Comparison of ENCODE assay signal across 22 mouse cellular contexts in genomic region chr1:185430488-185430887, GRCm38 (mm10). TPM values are rescaled to one million over a fixed set of nuclear protein-coding genes. Genes with fewer than 3 reads are reported as not detected.
DNase-seq lines count a peak whose midpoint lies in the region; ATAC-seq and TF ChIP-seq lines count a peak whose summit lies in the region.
"Had no signal": no experiment of that assay in that cellular context is flagged by ENCODE, and none has a peak within 500 bp of the region (broad histone marks: within the 10 kb centered on the region; RNA-seq: fewer than 3 reads in every experiment).

No protein-coding gene starts in this region.

- no peaks in the 10 kb centered on the region for H3K79me2 ChIP-seq in MEL (ENCODE audit: control insufficient read depth, insufficient read depth, low read length, poor library complexity)

- DNase-seq in forebrain, embryonic 10.5 days (ENCODE audit: extremely low spot score, low spot score), result no peak
- DNase-seq in hindbrain, postnatal 0 days (ENCODE audit: low spot score), result peak; percentile 26
- no peak for DNase-seq in hindbrain, embryonic 10.5 days (ENCODE audit: low spot score)
- DNase-seq in MEL (ENCODE audit: low read depth, low spot score), result no peak
- peak; percentile 27 for DNase-seq in forebrain, postnatal 0 days
- no peak for DNase-seq in yolk sac, embryonic 10.5 days (ENCODE audit: low spot score)
- DNase-seq in lung, postnatal 0 days (ENCODE audit: low spot score), result no peak
- DNase-seq: adrenal gland, postnatal 10 days; B cell, adult 2 months; cerebellum, adult 18-20 months; cerebellum, adult 9-11 months; cerebellum, postnatal 36 days; gastrocnemius, postnatal 14 days; heart, postnatal 36 days had no signal

- no peak; a peak in 1 of 4 replicates for TF ChIP-seq POLR2A in MEL (IDR thresholded peaks at IDR 0.05; ENCODE audit: control insufficient read depth in 1 of 2, insufficient read depth in 1 of 2, low read depth in 1 of 2, low read length in 2 of 2, poor library complexity in 1 of 2)

- no peak for TF ChIP-seq RAD21 in MEL (IDR thresholded peaks at IDR 0.05; ENCODE audit: low read depth, low read length)

- H3K36me3 ChIP-seq in forebrain, embryonic 13.5 days (ENCODE audit: poor library complexity, severe bottlenecking), result peaks cover 48% of the 10 kb centered on the region
- peaks cover 49% of the 10 kb centered on the region for H3K36me3 ChIP-seq in forebrain, embryonic 10.5 days (replicated peaks)
- peaks cover 12% of the 10 kb centered on the region for H3K36me3 ChIP-seq in hindbrain, postnatal 0 days (ENCODE audit: insufficient read depth, low read length)
- peaks cover 51% of the 10 kb centered on the region for H3K36me3 ChIP-seq in hindbrain, embryonic 10.5 days
- H3K36me3 ChIP-seq in MEL (ENCODE audit: control insufficient read depth in 1 of 2, insufficient read depth in 2 of 2, low read length in 2 of 2), result peaks cover 10 to 17% of the 10 kb centered on the region in 2 experiments
- H3K36me3 ChIP-seq in forebrain, postnatal 0 days (ENCODE audit: insufficient read depth), result peaks cover 16% of the 10 kb centered on the region
- peaks cover 16% of the 10 kb centered on the region; the same call in 1 of the 2 replicates for H3K36me3 ChIP-seq in lung, postnatal 0 days (ENCODE audit: insufficient read depth, low read length)

- H3K4me1 ChIP-seq in forebrain, embryonic 13.5 days, result no peaks in the 10 kb centered on the region
- H3K4me1 ChIP-seq in forebrain, embryonic 10.5 days, result no peaks in the 10 kb centered on the region
- H3K4me1 ChIP-seq in hindbrain, postnatal 0 days (ENCODE audit: insufficient read depth, low read length), result no peaks in the 10 kb centered on the region
- no peaks in the 10 kb centered on the region for H3K4me1 ChIP-seq in hindbrain, embryonic 10.5 days (replicated peaks)
- H3K4me1 ChIP-seq in MEL (ENCODE audit: control insufficient read depth in 1 of 2, insufficient read depth in 2 of 2, low read length in 2 of 2), result peaks cover 4% of the 10 kb centered on the region in 2 experiments; a peak in 2 of 4 replicates
- H3K4me1 ChIP-seq in forebrain, postnatal 0 days (ENCODE audit: insufficient read depth), result no peaks in the 10 kb centered on the region
- H3K4me1 ChIP-seq in lung, postnatal 0 days (ENCODE audit: insufficient read depth, low read depth, low read length), result no peaks in the 10 kb centered on the region
- H3K4me1 ChIP-seq: embryonic facial prominence, embryonic 13.5 days; heart, embryonic 12.5 days; hindbrain, embryonic 13.5 days had no signal

- WGBS in forebrain, embryonic 13.5 days, result 69% methylated on average over 5 of the region's 5 CpGs
- 94% methylated on average over 5 of the region's 5 CpGs for WGBS in forebrain, embryonic 10.5 days
- WGBS in hindbrain, postnatal 0 days, result 67% methylated on average over 5 of the region's 5 CpGs
- WGBS in hindbrain, embryonic 10.5 days, result 91% methylated on average over 5 of the region's 5 CpGs
- 65% methylated on average over 5 of the region's 5 CpGs for WGBS in forebrain, postnatal 0 days
- 92% methylated on average over 5 of the region's 5 CpGs for WGBS in lung, postnatal 0 days

- H3K4me3 ChIP-seq in forebrain, embryonic 13.5 days, result no peak overlapping the region
- H3K4me3 ChIP-seq in forebrain, embryonic 10.5 days, result no peak overlapping the region
- H3K4me3 ChIP-seq in hindbrain, postnatal 0 days (ENCODE audit: low read length), result no peak overlapping the region
- no peak overlapping the region for H3K4me3 ChIP-seq in hindbrain, embryonic 10.5 days
- no peak overlapping the region for H3K4me3 ChIP-seq in MEL (ENCODE audit: control insufficient read depth in 1 of 2, insufficient read depth in 1 of 2, low read depth in 2 of 2, low read length in 2 of 2)
- H3K4me3 ChIP-seq in forebrain, postnatal 0 days (ENCODE audit: low read depth, low read length), result no peak overlapping the region
- H3K4me3 ChIP-seq in lung, postnatal 0 days (ENCODE audit: low read depth, low read length), result no peak overlapping the region
- H3K4me3 ChIP-seq: embryonic facial prominence, embryonic 13.5 days; heart, embryonic 12.5 days; hindbrain, embryonic 13.5 days had no signal

- H3K9ac ChIP-seq in forebrain, embryonic 13.5 days, result no peak overlapping the region
- H3K9ac ChIP-seq in hindbrain, postnatal 0 days (replicated peaks; ENCODE audit: low read length), result no peak overlapping the region
- H3K9ac ChIP-seq in MEL (ENCODE audit: control insufficient read depth, low read depth, low read length, poor library complexity, severe bottlenecking), result no peak overlapping the region
- no peak overlapping the region for H3K9ac ChIP-seq in forebrain, postnatal 0 days
- H3K9ac ChIP-seq in lung, postnatal 0 days (replicated peaks; ENCODE audit: low read depth), result no peak overlapping the region
- H3K9ac ChIP-seq: embryonic facial prominence, embryonic 13.5 days; heart, embryonic 12.5 days; hindbrain, embryonic 13.5 days had no signal

- H3K9me3 ChIP-seq in forebrain, embryonic 13.5 days (replicated peaks), result no peaks in the 10 kb centered on the region
- H3K9me3 ChIP-seq in forebrain, embryonic 10.5 days, result no peaks in the 10 kb centered on the region
- H3K9me3 ChIP-seq in hindbrain, postnatal 0 days (ENCODE audit: low read length), result no peaks in the 10 kb centered on the region
- no peaks in the 10 kb centered on the region for H3K9me3 ChIP-seq in hindbrain, embryonic 10.5 days
- no peaks in the 10 kb centered on the region for H3K9me3 ChIP-seq in MEL (replicated peaks; ENCODE audit: insufficient read depth, low read length)
- no peaks in the 10 kb centered on the region for H3K9me3 ChIP-seq in forebrain, postnatal 0 days (ENCODE audit: low read length)
- no peaks in the 10 kb centered on the region for H3K9me3 ChIP-seq in lung, postnatal 0 days (ENCODE audit: low read length)
- H3K9me3 ChIP-seq: embryonic facial prominence, embryonic 13.5 days; G1E; heart, embryonic 12.5 days; hindbrain, embryonic 13.5 days had no signal

- no peak for TF ChIP-seq CTCF in hindbrain, postnatal 0 days (IDR thresholded peaks at IDR 0.05; ENCODE audit: low read depth)
- no peak for TF ChIP-seq CTCF in MEL (IDR thresholded peaks at IDR 0.05 in 2 of 3, conservative IDR thresholded peaks at IDR 0.05 in 1 of 3; ENCODE audit: control insufficient read depth in 1 of 3, insufficient read depth in 1 of 3, low read depth in 2 of 3, low read length in 3 of 3, poor library complexity in 1 of 3, severe bottlenecking in 1 of 3)
- no peak for TF ChIP-seq CTCF in forebrain, postnatal 0 days (IDR thresholded peaks at IDR 0.05; ENCODE audit: low read depth)
- TF ChIP-seq CTCF in lung, postnatal 0 days (IDR thresholded peaks at IDR 0.05), result no peak

- no peaks in the 10 kb centered on the region for H3K27me3 ChIP-seq in forebrain, embryonic 13.5 days
- H3K27me3 ChIP-seq in forebrain, embryonic 10.5 days (ENCODE audit: poor library complexity, severe bottlenecking), result no peaks in the 10 kb centered on the region
- H3K27me3 ChIP-seq in hindbrain, postnatal 0 days (ENCODE audit: insufficient read depth, low read length), result no peaks in the 10 kb centered on the region
- no peaks in the 10 kb centered on the region for H3K27me3 ChIP-seq in hindbrain, embryonic 10.5 days (ENCODE audit: insufficient read depth, poor library complexity, severe bottlenecking)
- H3K27me3 ChIP-seq in MEL (ENCODE audit: control insufficient read depth in 1 of 2, insufficient read depth in 2 of 2, low read length in 2 of 2), result no peaks in the 10 kb centered on the region
- no peaks in the 10 kb centered on the region for H3K27me3 ChIP-seq in forebrain, postnatal 0 days (ENCODE audit: insufficient read depth, low read length)
- no peaks in the 10 kb centered on the region for H3K27me3 ChIP-seq in lung, postnatal 0 days (replicated peaks; ENCODE audit: insufficient read depth, low read length)
- H3K27me3 ChIP-seq: embryonic facial prominence, embryonic 13.5 days; heart, embryonic 12.5 days; hindbrain, embryonic 13.5 days had no signal

- no peak for TF ChIP-seq EP300 in MEL (IDR thresholded peaks at IDR 0.05; ENCODE audit: low read depth in 1 of 2, low read length in 2 of 2)
- TF ChIP-seq EP300 in lung, postnatal 0 days (IDR thresholded peaks at IDR 0.05), result no peak

- H3K27ac ChIP-seq in forebrain, embryonic 13.5 days, result no peak overlapping the region
- H3K27ac ChIP-seq in forebrain, embryonic 10.5 days, result no peak overlapping the region
- no peak overlapping the region for H3K27ac ChIP-seq in hindbrain, postnatal 0 days
- no peak overlapping the region for H3K27ac ChIP-seq in hindbrain, embryonic 10.5 days
- H3K27ac ChIP-seq in MEL (ENCODE audit: control insufficient read depth, low read depth, low read length), result no peak overlapping the region
- no peak overlapping the region for H3K27ac ChIP-seq in forebrain, postnatal 0 days (ENCODE audit: low read depth, low read length)
- no peak overlapping the region for H3K27ac ChIP-seq in lung, postnatal 0 days (ENCODE audit: low read length)
- H3K27ac ChIP-seq: embryonic facial prominence, embryonic 13.5 days; hindbrain, embryonic 13.5 days had no signal

- no peak overlapping the region for H3K4me2 ChIP-seq in forebrain, embryonic 13.5 days
- no peak overlapping the region for H3K4me2 ChIP-seq in hindbrain, postnatal 0 days (ENCODE audit: low read depth, low read length)
- no peak overlapping the region for H3K4me2 ChIP-seq in forebrain, postnatal 0 days (ENCODE audit: low read depth)
- H3K4me2 ChIP-seq in lung, postnatal 0 days (replicated peaks; ENCODE audit: low read depth, low read length), result no peak overlapping the region
- H3K4me2 ChIP-seq: embryonic facial prominence, embryonic 13.5 days; heart, embryonic 12.5 days; hindbrain, embryonic 13.5 days had no signal

- ATAC-seq in forebrain, embryonic 13.5 days, result peak; percentile 63; the same call in 1 of the 2 replicates
- peak; percentile 40; the same call in 1 of the 2 replicates for ATAC-seq in hindbrain, postnatal 0 days
- peak; percentile 69 for ATAC-seq in forebrain, postnatal 0 days
- no peak for ATAC-seq in lung, postnatal 0 days
- ATAC-seq: CD4-positive, CD25-positive, alpha-beta regulatory T cell, adult 4 months had no signal

TF ChIP-seq in MEL, 35 proteins besides CTCF, POLR2A, EP300 and RAD21 (continues in another document):
- TF ChIP-seq POLR2AphosphoS2 (IDR thresholded peaks at IDR 0.05; ENCODE audit: low read length), result peak; percentile 58

RNA-seq across cellular contexts. Expression of gene Slc30a10, which starts 24.2 kb away (rescaled TPM):
- polyA plus RNA-seq in forebrain, embryonic 13.5 days (2015; fragmentation: Nextera tagmentation; extraction: Ambion mirVana), result 8.2 and 10.5 TPM in 2 replicates
- polyA plus RNA-seq in forebrain, embryonic 10.5 days (2016; fragmentation: Nextera tagmentation; extraction: Ambion mirVana), result 1.6 and 2.0 TPM in 2 replicates
- 22.4 and 25.7 TPM in 2 replicates for total RNA-seq in hindbrain, postnatal 0 days (2014; rRNA removed)
- polyA plus RNA-seq in hindbrain, postnatal 0 days (2015; fragmentation: Nextera tagmentation; extraction: Ambion mirVana), result 8.1 and 8.5 TPM in 2 replicates
- polyA plus RNA-seq in hindbrain, embryonic 10.5 days (2016; fragmentation: Nextera tagmentation; extraction: Ambion mirVana), result 1.3 and 1.6 TPM in 2 replicates
- total RNA-seq in MEL (2012; rRNA removed), result 2.1 and 3.9 TPM in 2 replicates
- polyA plus RNA-seq in MEL (2012; ENCODE audit: insufficient read depth in 1 of 2, insufficient read length in 2 of 2, low read depth in 1 of 2, low replicate concordance in 2 of 2, missing spikeins in 1 of 2), result 1 to 10 TPM in 1 of 2 experiments, not detected in 1; 7.9 TPM
- 12.9 and 15.8 TPM in 2 replicates for total RNA-seq in forebrain, postnatal 0 days (2014; rRNA removed)
- 3.2 and 5.0 TPM in 2 replicates for polyA plus RNA-seq in forebrain, postnatal 0 days (2015; fragmentation: Nextera tagmentation; extraction: Ambion mirVana)
- polyA plus RNA-seq in lung, postnatal 0 days (2015; fragmentation: Nextera tagmentation; extraction: Ambion mirVana), result 0.05 TPM in 1 of 2 replicates, not detected in the other
- total RNA-seq: granulocyte monocyte progenitor cell, adult 5-6 weeks; heart, adult 8-10 months; heart, postnatal 36 days had no signal
- polyA plus RNA-seq: CD4-positive, CD25-positive, alpha-beta regulatory T cell, adult 4 months had no signal

Comparison
In these comparisons a context has a peak if more than half of its experiments do, and no peak if none do; other contexts are left out.
1. DNase-seq: peak in hindbrain, postnatal 0 days (single experiment) and forebrain, postnatal 0 days (single experiment); none in forebrain, embryonic 10.5 days (single experiment), hindbrain, embryonic 10.5 days (single experiment), MEL (single experiment), yolk sac, embryonic 10.5 days (single experiment) and lung, postnatal 0 days (single experiment).